Mouse (Mus musculus): ENCODE results near the gene Insr. TPM values are rescaled to one million over a fixed set of nuclear protein-coding genes. Genes with fewer than 3 reads are reported as not detected.
A peak's percentile ranks its signal among the peaks of the same experiment; 100 is the strongest.

Insr gene
- polyA plus RNA-seq, 1 experiment from 2014 or later = 56.1 TPM

DNA sequence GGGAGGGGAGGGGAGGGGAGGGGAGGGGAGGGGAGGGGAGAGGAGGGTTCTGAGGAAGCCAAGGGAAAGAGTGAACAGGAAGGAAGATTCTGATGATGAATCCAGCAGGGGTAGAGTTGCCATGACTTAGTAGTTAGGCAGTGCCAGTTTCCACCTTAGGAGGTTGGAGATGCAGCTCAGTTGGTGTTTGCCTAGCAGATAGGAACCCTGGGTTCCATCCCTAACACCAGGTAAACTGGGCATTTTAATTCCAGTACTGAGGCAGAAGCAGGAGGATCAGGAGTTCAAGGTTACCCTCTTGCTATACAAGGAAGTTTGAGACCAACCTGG, 56.8 kb downstream of the Insr start:
- no peaks in the 10 kb centered on the region for H3K27me3 ChIP-seq
- H3K4me3 ChIP-seq = no peak overlapping the region
- no peak for ATAC-seq (ENCODE audit: low FRiP score)
- H3K4me2 ChIP-seq = no peak overlapping the region
- no peaks in the 10 kb centered on the region for H3K36me3 ChIP-seq
- H3K27ac ChIP-seq = no peak overlapping the region
- no peak overlapping the region for H3K9ac ChIP-seq
- H3K9me3 ChIP-seq = no peaks in the 10 kb centered on the region
- H3K4me1 ChIP-seq (replicated peaks) = peaks cover 22% of the 10 kb centered on the region

DNA sequence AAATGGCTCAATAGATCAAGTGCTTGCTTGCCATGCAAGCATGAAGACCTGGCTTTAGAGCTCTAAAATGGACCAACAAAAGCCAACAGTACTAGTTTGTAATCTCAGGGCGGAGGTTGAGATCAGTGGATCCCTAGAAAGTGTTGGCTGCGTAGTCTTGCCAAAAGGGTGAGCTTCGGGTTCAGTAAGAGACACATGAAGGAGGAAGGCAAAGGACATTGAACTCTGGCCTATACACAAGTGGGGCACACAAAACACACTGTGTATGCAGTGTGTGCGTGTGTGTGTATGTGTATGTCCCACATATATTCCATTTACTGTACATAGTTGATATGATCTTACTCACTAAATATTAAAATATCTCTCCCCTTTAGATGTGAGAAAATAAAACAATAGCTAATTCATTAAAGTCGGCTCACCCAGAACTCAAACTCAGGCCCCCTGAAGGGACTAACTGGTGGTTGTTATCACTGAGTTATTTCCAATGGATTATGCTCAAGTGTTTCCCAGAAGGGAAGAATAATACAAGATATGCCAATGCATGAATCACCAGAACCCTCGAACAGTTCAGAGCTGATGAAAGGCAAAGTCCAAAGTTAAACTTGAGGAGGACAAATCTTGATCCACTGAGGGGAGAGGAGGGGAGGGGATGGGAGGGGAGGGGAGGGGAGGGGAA, 57.3 kb downstream of the Insr start:
- H3K4me1 ChIP-seq (replicated peaks) = peaks cover 22% of the 10 kb centered on the region
- no peaks in the 10 kb centered on the region for H3K36me3 ChIP-seq
- no peaks in the 10 kb centered on the region for H3K9me3 ChIP-seq
- H3K27ac ChIP-seq = peak overlapping the region; percentile 94
- no peaks in the 10 kb centered on the region for H3K27me3 ChIP-seq
- WGBS = 73% methylated on average over 6 of the region's 6 CpGs
- H3K9ac ChIP-seq = peak overlapping the region; percentile 83
- H3K4me3 ChIP-seq = peak overlapping the region; percentile 58
- no peak for ATAC-seq (ENCODE audit: low FRiP score)
- peak overlapping the region; percentile 66 for H3K4me2 ChIP-seq

DNA sequence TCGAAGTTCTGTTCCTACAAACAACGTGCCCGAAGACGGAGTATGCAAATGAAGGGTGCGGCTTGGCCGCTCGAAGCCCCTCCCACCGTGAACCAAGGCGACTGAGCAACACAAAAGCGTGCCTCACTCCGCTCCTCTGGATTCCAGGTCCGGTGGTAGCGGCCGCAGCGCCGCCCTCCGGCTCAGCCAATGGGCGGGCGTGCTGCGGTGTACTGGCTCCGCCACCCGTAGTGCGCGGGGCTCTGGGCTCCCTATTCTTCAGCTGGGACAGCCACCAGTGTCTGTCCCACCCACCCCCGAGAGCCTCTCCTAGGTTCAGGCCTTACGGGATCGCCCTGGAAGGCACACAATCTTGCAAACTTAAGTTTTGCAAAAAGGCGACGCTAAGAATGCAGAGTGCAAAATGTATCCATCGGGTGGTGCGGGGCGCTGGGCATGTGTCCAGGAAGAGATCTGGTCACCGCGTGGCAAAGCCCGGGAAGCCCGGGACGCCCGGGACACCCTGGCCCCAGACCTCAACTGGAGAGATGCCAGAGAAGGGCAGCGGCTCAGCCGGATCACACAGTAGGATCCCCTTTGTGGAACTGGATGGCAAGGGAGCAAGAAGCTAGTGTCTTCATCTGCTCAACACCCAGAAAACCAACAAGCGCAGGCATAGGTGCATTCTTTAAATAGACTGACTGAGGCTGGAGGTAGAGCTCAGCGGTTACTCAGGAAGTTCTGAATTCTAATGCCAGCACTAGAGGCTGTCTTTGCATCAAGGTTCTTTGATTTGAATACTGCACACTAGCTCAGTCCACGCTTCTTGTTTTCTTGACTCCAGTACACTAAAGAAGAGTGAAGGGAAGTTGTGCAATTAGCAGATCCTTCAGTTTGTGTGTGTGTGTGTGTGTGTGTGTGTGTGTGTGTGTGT, 58.1 kb downstream of the Insr start:
- peak; percentile 99 for ATAC-seq (ENCODE audit: low FRiP score)

DNA sequence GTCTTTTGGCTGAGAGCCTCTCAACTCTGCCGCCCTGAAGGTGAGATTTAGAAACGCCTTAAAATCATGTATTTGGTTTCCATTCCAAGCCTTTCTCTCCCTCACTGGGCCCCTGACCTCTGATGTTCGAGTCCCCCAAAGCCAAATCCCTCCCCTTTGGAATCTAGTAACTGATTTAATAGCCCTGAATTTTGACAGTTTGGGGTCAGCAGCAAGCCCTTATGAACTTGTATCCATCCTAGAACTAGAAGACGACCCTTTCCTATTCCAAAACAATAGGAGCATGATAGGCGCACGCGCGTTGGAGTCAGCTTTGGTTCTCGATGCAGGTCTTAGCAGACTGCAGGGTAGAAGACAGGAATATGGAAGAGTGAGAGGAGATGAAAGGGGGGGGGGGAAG, 58.9 kb downstream of the Insr start:
- H3K36me3 ChIP-seq = no peaks in the 10 kb centered on the region
- 4% methylated on average over 9 of the region's 9 CpGs for WGBS
- H3K9me3 ChIP-seq = no peaks in the 10 kb centered on the region
- H3K4me3 ChIP-seq = peak overlapping the region; percentile 58
- peak; percentile 80 for ATAC-seq (ENCODE audit: low FRiP score)
- peak overlapping the region; percentile 66 for H3K4me2 ChIP-seq
- peak overlapping the region; percentile 94 for H3K27ac ChIP-seq
- no peaks in the 10 kb centered on the region for H3K27me3 ChIP-seq
- peak overlapping the region; percentile 83 for H3K9ac ChIP-seq
- peaks cover 27% of the 10 kb centered on the region for H3K4me1 ChIP-seq (replicated peaks)

More for the DNA sequence above, 58.1 kb downstream of the Insr start:
- Histone ChIP-seq H3K4me2 (peak overlapping the region; percentile 66), H3K9me3 (no peaks in the 10 kb centered on the region), H3K4me1 (replicated peaks) (peaks cover 27% of the 10 kb centered on the region), H3K27me3 (no peaks in the 10 kb centered on the region), H3K36me3 (no peaks in the 10 kb centered on the region), H3K9ac (peak overlapping the region; percentile 83), H3K4me3 (peak overlapping the region; percentile 58), H3K27ac (peak overlapping the region; percentile 94)
- 1% methylated on average over 43 of the region's 43 CpGs for WGBS

DNA sequence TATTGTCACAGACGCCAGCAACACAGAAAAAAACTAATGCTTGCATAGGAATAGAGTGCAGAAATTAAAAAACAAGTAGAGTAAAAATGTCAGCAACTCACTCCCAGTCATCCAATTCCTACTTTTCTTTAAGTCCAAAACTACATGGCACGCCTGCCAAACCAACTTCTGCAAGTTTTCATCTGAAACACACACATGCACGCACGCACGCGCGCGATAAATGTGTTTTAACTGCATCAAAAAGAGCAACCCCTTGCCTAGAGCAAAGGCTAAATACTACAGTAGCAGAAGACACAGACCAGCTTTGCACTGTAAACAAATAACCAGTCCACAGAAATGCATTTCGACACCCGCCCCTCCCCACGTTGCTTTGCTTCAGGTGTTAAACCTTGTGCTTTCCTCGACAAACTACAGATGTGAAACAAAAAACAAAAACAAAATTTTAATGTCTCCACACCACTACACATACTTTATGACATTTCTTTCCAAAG, 59.5 kb downstream of the Insr start:
- peak overlapping the region; percentile 66 for H3K4me2 ChIP-seq

DNA sequence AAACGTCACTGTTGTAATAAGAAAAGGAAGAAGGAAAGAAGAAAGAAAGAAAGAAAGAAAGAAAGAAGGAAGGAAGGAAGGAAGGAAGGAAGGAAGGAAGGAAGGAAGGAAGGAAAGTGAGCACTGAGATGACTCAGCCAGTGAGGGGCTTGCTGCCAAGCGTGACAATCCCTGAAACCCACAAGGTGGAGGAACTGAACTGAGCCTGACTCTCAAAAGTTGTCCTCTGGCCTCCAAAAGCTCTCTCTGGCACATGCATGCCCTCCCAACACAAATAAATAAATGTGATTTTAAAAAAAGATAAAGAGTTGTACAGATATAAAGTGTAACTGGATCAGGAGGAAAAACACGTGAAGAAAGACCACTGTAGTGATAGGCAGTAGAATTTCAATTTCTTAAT, 60.2 kb downstream of the Insr start:
- no peaks in the 10 kb centered on the region for H3K36me3 ChIP-seq
- H3K4me3 ChIP-seq = no peak overlapping the region
- 85% methylated on average over 3 of the region's 3 CpGs for WGBS
- H3K27ac ChIP-seq = no peak overlapping the region
- H3K27me3 ChIP-seq = no peaks in the 10 kb centered on the region
- no peak overlapping the region for H3K9ac ChIP-seq
- H3K4me2 ChIP-seq = no peak overlapping the region
- H3K9me3 ChIP-seq = no peaks in the 10 kb centered on the region
- peaks cover 27% of the 10 kb centered on the region for H3K4me1 ChIP-seq (replicated peaks)
- no peak for ATAC-seq (ENCODE audit: low FRiP score)

More for the DNA sequence above, 59.5 kb downstream of the Insr start:
- H3K27me3 ChIP-seq = no peaks in the 10 kb centered on the region
- peak overlapping the region; percentile 58; the same call in 1 of the 2 replicates for H3K4me3 ChIP-seq
- H3K4me1 ChIP-seq (replicated peaks) = peaks cover 27% of the 10 kb centered on the region
- ATAC-seq (ENCODE audit: low FRiP score) = no peak
- peak overlapping the region; percentile 94 for H3K27ac ChIP-seq
- no peak overlapping the region for H3K9ac ChIP-seq
- H3K9me3 ChIP-seq = no peaks in the 10 kb centered on the region
- no peaks in the 10 kb centered on the region for H3K36me3 ChIP-seq
- 92% methylated on average over 12 of the region's 12 CpGs for WGBS

DNA sequence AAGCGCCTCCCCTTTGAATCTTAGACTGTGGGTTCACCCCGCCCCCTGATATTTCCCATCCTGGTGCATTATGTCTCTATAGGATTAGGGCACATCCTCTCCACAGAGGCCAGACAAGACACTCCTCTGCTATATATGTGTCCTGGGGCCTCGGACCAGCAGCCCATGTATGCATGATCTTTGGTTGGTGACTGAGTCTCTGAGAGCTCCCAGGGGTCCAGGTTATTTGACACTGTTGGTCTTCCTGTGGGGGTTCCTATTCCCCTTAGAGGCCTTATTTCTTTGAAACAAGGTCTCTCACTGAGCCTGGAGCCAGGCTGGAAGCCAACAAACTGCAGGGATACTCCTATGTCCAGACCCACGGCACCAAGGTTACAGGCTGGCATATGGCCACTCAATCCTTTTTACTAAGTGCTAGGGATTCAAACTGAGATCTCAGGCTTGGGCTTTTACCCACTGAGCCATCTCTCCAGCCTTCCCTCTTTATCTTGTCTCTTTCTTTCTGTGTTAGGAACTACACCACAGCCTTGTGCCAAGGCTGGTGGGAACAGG, 62.8 kb downstream of the Insr start:
- 69% methylated on average over 4 of the region's 4 CpGs for WGBS
- peak overlapping the region; percentile 67 for H3K27ac ChIP-seq
- no peak overlapping the region for H3K4me2 ChIP-seq
- 0 out of 2 replicates have a peak, but pooled peaks cover under 1% of the 10 kb centered on the region for H3K36me3 ChIP-seq
- peaks cover 12% of the 10 kb centered on the region for H3K4me1 ChIP-seq (replicated peaks)
- ATAC-seq (ENCODE audit: low FRiP score) = no peak
- H3K27me3 ChIP-seq = no peaks in the 10 kb centered on the region
- no peak overlapping the region for H3K9ac ChIP-seq
- no peaks in the 10 kb centered on the region for H3K9me3 ChIP-seq
- no peak overlapping the region for H3K4me3 ChIP-seq

DNA sequence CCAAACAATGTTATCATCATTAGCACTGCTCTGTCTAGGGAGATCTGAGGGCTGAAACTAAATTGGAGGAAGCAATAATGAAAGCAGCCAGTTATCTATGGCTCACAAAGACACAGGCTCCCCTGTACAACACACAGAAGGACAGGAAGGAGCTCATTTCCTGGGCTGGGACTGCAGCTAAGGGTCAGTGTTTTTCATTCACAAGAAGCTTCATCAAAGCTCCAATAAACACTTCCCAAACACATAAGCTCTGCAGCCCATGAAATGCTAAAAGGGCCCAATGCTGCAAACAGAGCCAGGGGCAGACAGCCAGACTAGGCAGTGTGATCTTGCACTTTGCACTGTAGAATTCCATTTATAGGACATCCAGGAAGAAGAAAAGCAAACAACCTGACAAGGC, 63.9 kb downstream of the Insr start:
- H3K9ac ChIP-seq = no peak overlapping the region
- no peak overlapping the region for H3K4me2 ChIP-seq
- H3K9me3 ChIP-seq = no peaks in the 10 kb centered on the region
- H3K27ac ChIP-seq = 0 out of 2 replicates have a peak overlapping the region, but pooled peaks have one; percentile 20
- peaks cover 11% of the 10 kb centered on the region for H3K4me1 ChIP-seq (replicated peaks)
- H3K4me3 ChIP-seq = no peak overlapping the region
- ATAC-seq (ENCODE audit: low FRiP score) = no peak
- no peaks in the 10 kb centered on the region for H3K27me3 ChIP-seq
- peaks cover 11% of the 10 kb centered on the region; the same call in 1 of the 2 replicates for H3K36me3 ChIP-seq

DNA sequence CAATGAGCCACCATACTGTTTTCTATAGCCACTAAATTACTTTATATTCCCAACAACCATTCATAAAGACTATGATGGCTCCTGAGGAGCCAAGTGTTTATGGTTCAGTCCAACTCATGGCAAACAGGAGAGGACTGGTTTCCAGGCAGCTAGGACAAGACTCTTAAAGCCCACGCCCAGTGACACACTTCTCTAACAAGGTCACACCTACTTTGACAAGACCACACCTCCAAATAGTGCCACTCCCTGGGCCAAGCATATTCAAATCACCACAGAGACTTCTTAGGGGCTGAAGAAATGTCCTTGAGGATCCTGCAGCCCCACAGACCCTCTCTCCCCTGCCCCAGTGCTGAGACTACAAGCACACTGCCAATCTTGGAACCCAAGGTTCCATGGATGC, 64.8 kb downstream of the Insr start:
- Histone ChIP-seq H3K27me3 (no peaks in the 10 kb centered on the region), H3K27ac (peak overlapping the region; percentile 25; the same call in 1 of the 2 replicates), H3K4me1 (replicated peaks) (peaks cover 5% of the 10 kb centered on the region; the same call in 1 of the 2 replicates), H3K4me2 (no peak overlapping the region), H3K9ac (no peak overlapping the region), H3K9me3 (no peaks in the 10 kb centered on the region), H3K36me3 (peaks cover 21% of the 10 kb centered on the region), H3K4me3 (no peak overlapping the region)
- WGBS = 91% methylated on average over 1 of the region's 1 CpGs
- ATAC-seq (ENCODE audit: low FRiP score) = no peak

DNA sequence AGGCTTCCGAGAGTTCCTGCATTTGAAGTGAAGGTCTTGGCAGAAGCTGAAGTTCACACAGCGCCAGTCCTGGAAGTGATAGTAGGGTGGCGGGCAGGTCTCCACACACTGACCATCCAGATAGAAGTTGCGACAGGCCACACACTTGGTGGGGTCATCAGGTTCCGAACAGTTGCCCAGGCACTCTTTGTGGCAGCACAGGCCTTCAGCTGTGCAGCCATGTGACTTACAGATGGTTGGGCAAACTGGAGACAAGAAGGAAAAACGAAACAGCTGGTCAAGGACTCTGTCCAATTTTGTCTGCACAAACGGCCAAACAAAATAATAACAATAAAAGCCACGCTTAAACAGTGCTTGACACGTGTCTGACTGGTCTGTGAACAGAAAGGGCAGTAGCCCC, 68.0 kb downstream of the Insr start:
- Histone ChIP-seq H3K9me3 (no peaks in the 10 kb centered on the region), H3K27ac (no peak overlapping the region), H3K9ac (no peak overlapping the region), H3K27me3 (no peaks in the 10 kb centered on the region), H3K4me1 (replicated peaks) (no peaks in the 10 kb centered on the region), H3K4me3 (no peak overlapping the region), H3K36me3 (peaks cover 34% of the 10 kb centered on the region), H3K4me2 (no peak overlapping the region)
- no peak for ATAC-seq (ENCODE audit: low FRiP score)
- 75% methylated on average over 9 of the region's 9 CpGs for WGBS

DNA sequence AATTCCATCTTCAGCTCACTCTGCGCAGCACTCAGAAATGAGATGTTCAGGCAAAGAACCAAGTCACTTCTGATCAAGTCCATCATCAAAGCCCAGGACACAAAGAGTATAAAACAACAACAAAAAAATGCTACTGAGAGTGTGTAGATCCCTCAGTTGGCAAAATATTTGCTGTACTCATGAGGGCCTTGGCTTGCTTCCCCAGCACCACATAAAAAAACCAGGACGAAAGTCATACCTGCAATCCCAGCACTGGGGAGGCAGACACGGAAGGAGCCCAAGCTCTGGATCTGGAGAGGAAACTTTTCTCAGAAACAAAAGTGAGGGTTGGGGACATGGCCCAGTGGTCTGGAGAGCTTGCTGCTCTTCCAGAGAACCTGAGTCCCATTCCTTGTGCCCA, 69.5 kb downstream of the Insr start:
- WGBS = 92% methylated on average over 3 of the region's 3 CpGs
- no peak overlapping the region for H3K27ac ChIP-seq

DNA sequence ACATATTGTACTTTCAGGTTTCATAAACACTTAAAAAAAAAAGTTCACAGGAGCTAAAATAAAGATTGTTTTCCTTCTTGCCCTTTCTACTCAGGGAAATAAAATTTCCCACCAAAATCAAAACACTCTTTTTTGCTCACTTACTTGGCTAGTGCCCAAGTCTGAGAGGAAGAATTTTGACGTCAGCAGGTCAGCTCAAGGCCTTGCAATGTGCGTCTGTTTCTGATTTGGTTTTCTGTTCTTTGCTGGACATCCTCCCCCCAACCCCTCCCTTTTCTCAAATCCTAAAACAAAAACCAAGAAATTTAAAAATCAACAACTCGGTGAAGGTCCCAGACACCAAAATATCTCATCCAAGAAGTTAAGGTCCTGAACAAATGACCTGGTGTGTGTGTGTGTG, 70.1 kb downstream of the Insr start:
- no peak overlapping the region for H3K4me2 ChIP-seq
- ATAC-seq (ENCODE audit: low FRiP score) = no peak
- WGBS = 75% methylated on average over 3 of the region's 3 CpGs
- H3K27ac ChIP-seq = no peak overlapping the region
- H3K4me1 ChIP-seq (replicated peaks) = no peaks in the 10 kb centered on the region
- H3K9me3 ChIP-seq = no peaks in the 10 kb centered on the region
- no peak overlapping the region for H3K4me3 ChIP-seq
- H3K27me3 ChIP-seq = no peaks in the 10 kb centered on the region
- peaks cover 44% of the 10 kb centered on the region for H3K36me3 ChIP-seq
- H3K9ac ChIP-seq = no peak overlapping the region

More for the DNA sequence above, 69.5 kb downstream of the Insr start:
- Histone ChIP-seq H3K4me2 (no peak overlapping the region), H3K9me3 (no peaks in the 10 kb centered on the region), H3K4me1 (replicated peaks) (no peaks in the 10 kb centered on the region), H3K27me3 (no peaks in the 10 kb centered on the region), H3K4me3 (no peak overlapping the region), H3K9ac (no peak overlapping the region), H3K36me3 (peaks cover 37% of the 10 kb centered on the region)
- no peak for ATAC-seq (ENCODE audit: low FRiP score)

All from hindbrain, embryonic 13.5 days (tissue).